Mouse (Mus musculus) liver, postnatal 0 days (tissue): ENCODE measurements around the gene S100pbp. TPM values are rescaled to one million over a fixed set of nuclear protein-coding genes. Genes with fewer than 3 reads are reported as not detected.
A peak's percentile ranks its signal among the peaks of the same experiment; 100 is the strongest.

ENCODE experiments used
- ATAC-seq: fragments of 200-750 bp; cut with Nextera tagmentation; 2 replicates; pipeline ENCODE4 v1.8.0; 2017; ENCODE audit warnings: mild to moderate bottlenecking, moderate library complexity
- DNase-seq: peaks from one replicate; pipeline ENCODE4 v3.0.0-alpha.2; 2016
- H3K27ac ChIP-seq: fragments of 300-500 bp; sonication (generic); 2 replicates; pipeline ENCODE4 v1.5.1; 2014; ENCODE audit warnings: antibody characterized with exemption, moderate library complexity, mild to moderate bottlenecking, low read depth
- H3K27me3 ChIP-seq: fragments of 300-500 bp; sonication (generic); 2 replicates; pipeline ENCODE4 v1.6.1; 2014; ENCODE audit warnings: low read length, control low read depth, mixed read lengths; ENCODE audit not compliant: insufficient read depth
- H3K36me3 ChIP-seq: fragments of 300-500 bp; sonication (generic); replicated peaks from 2 replicates; pipeline ENCODE4 v1.6.1; 2014; ENCODE audit warnings: mild to moderate bottlenecking, control low read depth, low read length, moderate library complexity, mixed read lengths; ENCODE audit not compliant: insufficient read depth
- H3K4me1 ChIP-seq: fragments of 300-500 bp; sonication (generic); 2 replicates; pipeline ENCODE4 v1.6.1; 2014; ENCODE audit warnings: antibody characterized with exemption, mild to moderate bottlenecking, control low read depth; ENCODE audit not compliant: insufficient read depth
- H3K4me2 ChIP-seq: fragments of 300-500 bp; sonication (generic); 2 replicates; pipeline ENCODE4 v1.6.1; 2014; ENCODE audit warnings: low read depth, mild to moderate bottlenecking, low read length, moderate library complexity, mixed read lengths
- H3K4me3 ChIP-seq: fragments of 300-500 bp; sonication (generic); 2 replicates; pipeline ENCODE4 v1.5.1; 2014; ENCODE audit warnings: low read depth, low read length
- H3K9ac ChIP-seq: fragments of 300-500 bp; sonication (generic); replicated peaks from 2 replicates; pipeline ENCODE4 v1.6.1; 2014; ENCODE audit warnings: mild to moderate bottlenecking, moderate library complexity
- H3K9me3 ChIP-seq: fragments of 300-500 bp; sonication (generic); 2 replicates; pipeline ENCODE4 v1.6.1; 2016; ENCODE audit warnings: mild to moderate bottlenecking, control low read depth, low read length, mixed read lengths
- CTCF ChIP-seq: sonication (generic); IDR thresholded peaks from 2 replicates; pipeline ENCODE4 v1.5.1; 2016; ENCODE audit warnings: antibody characterized with exemption, low read depth
- EP300 ChIP-seq: IDR thresholded peaks from 2 replicates; pipeline ENCODE4 v1.6.1; 2016; ENCODE audit warnings: antibody characterized with exemption, low read depth, mild to moderate bottlenecking
- WGBS: fragments of 180-500 bp; shearing (Covaris S2); extraction: QIAGEN DNeasy Blood & Tissue Kit; methylation state at CpG from one replicate; pipeline ENCODE4 v1.1.7; 2014; ENCODE audit not compliant: insufficient replicate concordance; 5-methylcytosine and 5-hydroxymethylcytosine counted together
- polyA plus RNA-seq: library from polyadenylated mRNA; unstranded; fragments of >200 nt; fragmentation: Nextera tagmentation; extraction: Ambion mirVana; gene quantifications from 2 replicates; pipeline ENCODE4 v1.2.1, GENCODE M21; 2015

S100pbp gene
- polyA plus RNA-seq, 1 experiment from 2014 or later, result 3.6 TPM

- Histone ChIP-seq H3K9me3 (no peaks in the 10 kb centered on the region), H3K4me1 (peaks cover 17% of the 10 kb centered on the region), H3K9ac (no peak overlapping the region), H3K27ac (no peak overlapping the region), H3K36me3 (no peaks in the 10 kb centered on the region), H3K4me2 (no peak overlapping the region), H3K4me3 (no peak overlapping the region), H3K27me3 (peaks cover 2% of the 10 kb centered on the region; the same call in 1 of the 2 replicates)
- DNase-seq (no peak), ATAC-seq (no peak)
- WGBS, result 34% methylated on average over 22 of the region's 22 CpGs
- TF ChIP-seq CTCF, result no peak
- no peak for TF ChIP-seq EP300
Observed at GRCm38 (mm10) chr4:129227170-129227984, 37.9 kb upstream of the S100pbp start.

- peaks cover 10% of the 10 kb centered on the region for H3K4me1 ChIP-seq
- no peak overlapping the region for H3K4me3 ChIP-seq
- no peaks in the 10 kb centered on the region for H3K36me3 ChIP-seq
- WGBS, result 50% methylated on average over 5 of the region's 5 CpGs
- no peak for DNase-seq
- H3K9me3 ChIP-seq, result no peaks in the 10 kb centered on the region
- H3K27ac ChIP-seq, result no peak overlapping the region
- H3K9ac ChIP-seq, result peak overlapping the region; percentile 38
- no peak for ATAC-seq
- peaks cover 2% of the 10 kb centered on the region; the same call in 1 of the 2 replicates for H3K27me3 ChIP-seq
- no peak overlapping the region for H3K4me2 ChIP-seq
- TF ChIP-seq CTCF (no peak), EP300 (no peak)
Observed at GRCm38 (mm10) chr4:129226441-129226963, 37.0 kb upstream of the S100pbp start.

- Histone ChIP-seq H3K9ac (no peak overlapping the region), H3K36me3 (peaks cover 5% of the 10 kb centered on the region; the same call in 1 of the 2 replicates), H3K27me3 (peaks cover 2% of the 10 kb centered on the region; the same call in 1 of the 2 replicates), H3K4me2 (no peak overlapping the region), H3K4me1 (peaks cover 4% of the 10 kb centered on the region), H3K4me3 (no peak overlapping the region), H3K27ac (no peak overlapping the region), H3K9me3 (no peaks in the 10 kb centered on the region)
- WGBS, result 91% methylated on average over 12 of the region's 12 CpGs
- ATAC-seq (no peak), DNase-seq (no peak)
- TF ChIP-seq EP300, result no peak
- no peak for TF ChIP-seq CTCF
Observed at GRCm38 (mm10) chr4:129225315-129225714, 35.8 kb upstream of the S100pbp start.

GRCm38 (mm10) chr4:129223421-129224281 is 34.1 kb upstream of the S100pbp start:
- 53% methylated on average over 55 of the region's 55 CpGs for WGBS
- H3K9ac ChIP-seq, result no peak overlapping the region
- H3K27me3 ChIP-seq, result peaks cover 1% of the 10 kb centered on the region; the same call in 1 of the 2 replicates
- no peak overlapping the region for H3K4me3 ChIP-seq
- no peak for ATAC-seq
- no peak for DNase-seq
- no peak for TF ChIP-seq CTCF
- no peak for TF ChIP-seq EP300
- peaks cover 4% of the 10 kb centered on the region for H3K4me1 ChIP-seq
- H3K9me3 ChIP-seq, result no peaks in the 10 kb centered on the region
- no peak overlapping the region for H3K27ac ChIP-seq
- H3K4me2 ChIP-seq, result peak overlapping the region; percentile 43
- peaks cover 19% of the 10 kb centered on the region for H3K36me3 ChIP-seq

GRCm38 (mm10) chr4:129222019-129222925 is 32.7 kb upstream of the S100pbp start:
- Histone ChIP-seq H3K36me3 (peaks cover 33% of the 10 kb centered on the region), H3K9ac (no peak overlapping the region), H3K9me3 (no peaks in the 10 kb centered on the region), H3K4me1 (peaks cover under 1% of the 10 kb centered on the region), H3K27ac (no peak overlapping the region), H3K4me2 (no peak overlapping the region), H3K27me3 (no peaks in the 10 kb centered on the region), H3K4me3 (no peak overlapping the region)
- ATAC-seq (no peak), DNase-seq (no peak)
- TF ChIP-seq CTCF, result no peak
- TF ChIP-seq EP300, result no peak
- 80% methylated on average over 31 of the region's 31 CpGs for WGBS
